Mouse (Mus musculus): ENCODE measurements around the gene Arfgap1. TPM values are rescaled to one million over a fixed set of nuclear protein-coding genes. Genes with fewer than 3 reads are reported as not detected.
A peak's percentile ranks its signal among the peaks of the same experiment; 100 is the strongest.

Gene Arfgap1
- total RNA-seq, 2 experiments from 2014 or later, result 27.3 to 30.2 TPM

DNA sequence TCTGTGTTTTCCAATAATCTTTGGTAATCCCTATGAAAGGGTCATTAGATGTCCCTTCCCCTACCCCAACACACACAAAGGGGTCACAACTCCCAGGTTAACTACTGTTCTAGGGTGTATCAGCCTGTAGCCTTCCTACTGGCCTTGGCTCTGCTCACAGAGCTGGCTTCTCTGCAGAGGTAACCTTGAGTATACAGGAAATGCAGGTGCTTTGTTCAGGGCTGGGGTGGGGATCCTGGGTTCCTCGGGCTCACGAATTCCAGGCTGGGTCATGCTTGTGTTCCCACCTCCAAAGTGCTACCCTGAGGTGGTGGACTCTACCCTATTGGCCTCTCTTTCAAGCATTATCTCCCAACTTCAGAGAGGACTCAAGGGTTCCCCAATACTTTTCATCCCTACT, 18.6 kb downstream of the Arfgap1 start:
- DNase-seq, result no peak

DNA sequence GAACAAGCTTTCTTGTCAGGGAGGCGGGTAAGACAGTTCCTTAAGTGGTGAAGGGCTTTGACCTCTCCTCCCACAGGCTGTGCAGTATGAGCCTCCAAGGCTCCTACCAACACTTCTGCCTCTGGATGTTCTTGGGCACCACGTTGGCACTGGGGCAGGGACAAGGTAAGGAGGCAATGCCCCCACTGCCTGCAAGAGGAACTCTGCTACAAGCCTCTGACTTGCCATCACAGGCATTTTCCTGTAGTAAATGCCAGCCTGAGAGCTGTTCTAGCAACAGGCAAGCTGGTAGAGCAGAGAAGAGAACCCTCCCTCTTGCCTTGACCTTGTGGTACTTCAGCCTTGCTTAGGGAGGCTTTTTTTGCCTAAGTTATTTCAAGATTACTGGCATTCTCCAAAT, 19.4 kb downstream of the Arfgap1 start, which contains the start of gene Col20a1:
Gene Col20a1, plus strand, starts transcription at position 87 of the 400 bp plus-strand sequence.
- DNase-seq, result no peak

DNA sequence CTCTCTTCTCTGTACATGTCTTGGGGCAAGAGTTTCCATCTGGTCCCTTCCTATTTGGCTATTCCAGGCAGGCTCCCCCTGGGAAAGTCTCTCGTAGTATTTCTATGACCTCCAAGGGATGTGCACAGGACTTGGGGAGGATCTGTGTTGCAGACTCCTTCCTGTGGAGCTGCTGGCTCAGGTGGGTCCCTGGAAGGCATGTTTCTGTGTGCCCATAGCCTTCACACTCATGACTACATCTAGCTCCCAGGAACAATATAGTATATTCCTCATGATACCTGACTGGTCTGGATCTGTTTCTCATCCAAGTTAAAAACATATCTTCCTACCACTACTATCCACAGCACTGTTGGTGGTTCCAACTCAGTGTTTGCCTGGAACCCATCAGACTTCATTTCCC, 20.0 kb downstream of the Arfgap1 start:
- no peak for DNase-seq

DNA sequence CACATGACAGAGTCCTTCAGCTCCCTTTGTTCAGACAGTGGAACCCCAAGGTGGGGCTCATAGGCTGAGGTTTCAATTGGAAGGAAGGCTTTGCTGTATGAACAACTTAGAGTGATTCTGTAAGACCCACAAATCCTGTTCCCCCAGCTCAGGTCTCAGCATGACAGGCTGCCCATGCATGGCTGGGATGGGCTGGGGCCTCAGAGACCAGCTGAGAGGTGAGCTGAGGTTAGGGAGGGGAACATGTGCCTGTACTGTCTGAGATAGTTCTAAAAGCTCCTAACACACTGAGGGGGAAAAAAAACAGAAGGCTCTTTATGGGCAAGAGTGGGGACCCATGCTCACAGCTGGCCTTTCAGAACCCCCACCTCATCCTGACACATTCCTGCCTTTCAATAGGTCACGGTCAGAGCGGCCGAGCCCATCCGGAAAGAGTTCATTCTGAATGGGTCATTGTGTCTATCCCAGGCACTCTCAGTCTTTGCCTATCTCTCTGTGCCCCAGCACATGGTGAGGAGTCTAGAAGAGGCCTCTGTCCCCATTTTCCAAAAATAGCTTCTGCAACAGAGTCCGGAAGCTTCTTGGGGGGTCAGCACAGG, 20.5 kb downstream of the Arfgap1 start:
- no peak for DNase-seq

DNA sequence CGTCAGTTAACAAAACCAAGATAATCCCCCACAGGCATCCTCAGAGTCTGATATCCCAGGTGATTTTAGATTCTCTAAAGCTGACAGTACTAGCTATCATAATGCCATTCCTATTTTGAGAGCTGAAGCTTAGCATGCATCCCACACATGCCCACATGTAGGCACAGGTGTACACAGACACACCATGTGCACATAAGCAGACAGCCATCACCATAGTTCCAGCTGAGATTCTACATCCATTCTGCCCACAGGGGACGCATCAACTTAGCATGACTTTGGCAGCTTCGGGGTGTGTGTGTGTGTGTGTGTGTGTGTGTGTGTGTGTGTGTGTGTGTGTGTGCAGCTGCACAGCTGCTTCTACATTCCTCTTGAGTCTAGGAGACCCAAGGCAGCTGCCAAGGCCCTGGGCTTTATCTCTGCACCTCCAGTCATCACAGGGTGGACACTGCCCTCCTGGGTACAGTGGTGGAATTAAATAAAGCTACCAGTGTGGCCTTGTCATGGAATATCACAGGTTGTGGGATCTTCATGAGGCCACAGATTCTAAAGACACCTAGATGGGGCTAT, 21.4 kb downstream of the Arfgap1 start:
- DNase-seq, result no peak

DNA sequence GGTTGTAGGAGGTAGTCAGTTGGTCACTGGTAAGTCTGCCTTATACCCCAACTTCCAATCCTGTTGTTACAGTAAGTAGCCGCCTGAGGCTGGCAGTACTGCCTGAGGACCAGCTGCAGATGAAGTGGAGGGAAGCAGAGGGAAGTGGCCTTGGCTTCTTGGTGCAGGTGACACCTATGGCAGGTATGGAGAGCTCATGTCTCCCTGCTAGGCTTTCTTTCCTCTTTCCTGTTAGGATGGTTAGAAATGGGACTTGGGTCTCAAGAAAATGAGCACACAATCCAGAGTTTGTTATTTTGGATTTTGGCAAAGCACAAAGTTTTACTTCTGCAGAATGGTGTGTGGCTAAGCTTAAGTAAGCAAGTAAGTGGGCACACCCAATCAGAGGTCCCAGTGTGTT, 21.9 kb downstream of the Arfgap1 start:
- DNase-seq, result no peak

DNA sequence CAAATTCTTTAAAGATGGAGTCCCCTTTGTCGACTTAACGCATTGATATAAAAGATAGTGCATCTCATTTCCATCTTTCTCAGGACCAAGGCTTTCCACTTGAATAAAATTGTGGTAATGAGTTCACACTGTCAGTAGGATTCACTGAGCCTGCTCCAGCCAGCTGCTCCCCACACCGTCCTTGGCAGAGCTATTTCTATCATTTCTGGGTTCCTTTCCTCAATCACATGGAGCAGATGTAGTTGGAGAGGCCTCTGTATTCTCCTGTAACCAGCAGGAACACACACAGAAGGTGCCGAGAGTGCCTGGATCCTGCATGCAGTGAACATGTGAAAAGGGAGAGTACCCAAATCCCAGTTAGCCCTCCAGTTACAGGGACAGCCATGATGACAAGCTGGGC, 23.3 kb downstream of the Arfgap1 start:
- no peak for DNase-seq

DNA sequence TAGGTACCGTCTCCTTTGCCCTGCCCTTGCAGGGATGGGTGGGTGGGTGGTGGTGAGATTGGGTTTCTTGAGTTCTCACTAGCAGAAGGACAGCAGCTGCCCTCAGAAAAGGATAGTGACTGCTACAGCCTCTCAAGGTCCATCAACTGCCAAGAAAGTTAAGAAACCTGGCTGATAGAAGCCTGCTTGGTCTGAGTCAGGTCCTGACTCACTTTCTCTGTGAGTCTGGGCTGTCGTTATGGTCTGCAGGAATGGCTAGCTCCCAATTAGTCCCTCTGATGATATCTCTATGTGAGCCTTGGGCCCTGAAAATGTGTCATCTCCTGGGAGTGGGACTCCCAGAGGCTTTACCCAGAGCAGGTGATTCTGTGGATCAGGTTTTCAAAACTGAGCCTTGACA, 27.3 kb downstream of the Arfgap1 start:
- DNase-seq, result no peak

DNA sequence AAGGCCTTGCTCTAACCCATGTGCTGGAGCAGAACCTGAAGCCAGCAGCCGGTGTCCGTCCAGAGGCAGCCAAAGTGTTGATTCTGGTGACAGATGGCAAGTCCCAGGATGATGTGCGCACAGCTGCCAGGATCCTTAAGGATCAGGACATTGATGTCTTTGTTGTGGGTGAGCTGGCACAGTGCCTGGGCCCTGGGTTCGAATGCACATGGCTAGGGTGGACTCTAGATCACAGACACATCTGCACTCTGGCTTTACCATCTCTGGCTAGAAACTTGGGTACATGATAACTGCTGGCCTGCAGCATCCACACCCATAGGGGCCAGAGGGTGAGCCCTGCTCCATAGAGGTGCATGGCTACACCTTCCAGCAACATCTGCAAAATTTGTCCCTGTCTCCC, 28.4 kb downstream of the Arfgap1 start:
- no peak for DNase-seq

DNA sequence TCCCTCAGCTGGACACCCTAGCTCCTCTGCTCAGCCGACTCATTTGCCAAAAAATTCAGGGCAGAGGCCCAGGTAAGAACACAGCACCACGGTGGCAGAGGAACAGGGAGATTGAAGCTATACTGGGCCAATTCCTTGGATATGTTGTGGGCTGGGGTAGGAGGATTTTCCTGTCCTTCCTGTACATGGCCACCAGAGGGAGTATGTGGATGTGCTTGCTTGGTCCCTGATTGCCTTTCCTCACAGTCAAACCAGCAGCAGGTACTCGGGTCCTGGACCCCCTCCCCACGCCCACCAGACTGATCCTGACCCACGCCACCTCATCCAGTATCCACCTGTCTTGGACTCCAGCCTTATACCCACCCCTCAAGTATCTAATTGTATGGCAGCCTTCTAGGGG, 29.4 kb downstream of the Arfgap1 start:
- peak; percentile 20 to 49 for DNase-seq

DNA sequence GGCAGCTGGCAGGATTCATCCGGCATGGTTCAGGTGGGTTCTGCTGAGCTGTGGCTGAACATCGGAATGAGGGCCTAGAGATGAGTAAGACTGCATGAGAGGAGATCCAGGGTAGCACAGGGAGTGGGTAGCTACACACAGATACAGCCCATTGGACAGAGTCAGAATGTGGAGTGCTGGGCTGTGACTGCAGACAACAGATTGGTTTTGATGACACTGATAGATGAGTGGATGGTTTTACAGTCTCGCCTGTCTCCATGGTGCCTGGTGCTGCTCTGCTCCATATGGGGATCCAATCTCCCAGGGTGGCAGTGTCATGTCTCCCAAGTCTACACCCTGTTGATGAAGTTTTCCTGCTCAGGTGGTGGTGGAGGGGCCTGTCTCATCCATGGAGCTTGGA, 29.9 kb downstream of the Arfgap1 start:
- DNase-seq, result no peak

DNA sequence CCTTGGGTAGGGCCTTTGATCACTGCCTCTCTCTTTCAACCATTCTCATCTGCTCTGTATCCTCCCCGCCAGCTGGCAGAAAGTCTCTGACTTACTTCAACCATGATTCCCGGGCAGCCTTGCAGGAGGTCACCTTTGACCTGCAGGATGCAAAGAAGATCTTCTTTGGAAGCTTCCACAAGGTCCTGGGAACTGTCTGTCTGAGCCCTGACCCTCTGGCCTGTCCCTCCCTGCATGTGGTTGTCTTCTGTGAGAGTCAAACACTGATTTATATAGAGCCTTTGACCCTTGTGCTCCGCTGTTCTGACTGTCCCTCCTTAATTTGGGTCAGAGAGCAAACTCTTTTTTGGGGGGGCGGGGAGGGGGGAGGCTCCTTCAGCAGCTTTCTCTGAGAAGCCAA, 40.0 kb downstream of the Arfgap1 start:
- DNase-seq, result no peak

DNA sequence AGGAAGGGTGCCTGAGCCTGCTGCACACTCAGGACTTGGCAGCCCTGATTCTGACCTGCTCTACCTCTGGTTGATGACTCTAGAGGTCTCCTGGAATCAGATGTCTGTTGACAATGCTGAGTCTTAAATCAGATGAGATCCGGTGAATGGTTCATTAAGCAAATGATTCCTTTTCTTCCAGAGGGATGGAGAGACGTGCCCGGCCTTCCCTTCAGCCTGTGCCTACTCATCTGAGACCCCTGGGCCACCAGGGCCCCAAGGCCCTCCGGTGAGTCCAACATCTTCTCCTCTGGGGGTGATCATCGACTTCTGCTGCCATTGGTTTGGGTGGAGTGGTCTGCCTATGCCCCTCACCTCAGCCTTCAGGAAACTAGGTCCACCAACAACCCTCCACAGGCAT, 41.3 kb downstream of the Arfgap1 start:
- DNase-seq, result no peak

DNA sequence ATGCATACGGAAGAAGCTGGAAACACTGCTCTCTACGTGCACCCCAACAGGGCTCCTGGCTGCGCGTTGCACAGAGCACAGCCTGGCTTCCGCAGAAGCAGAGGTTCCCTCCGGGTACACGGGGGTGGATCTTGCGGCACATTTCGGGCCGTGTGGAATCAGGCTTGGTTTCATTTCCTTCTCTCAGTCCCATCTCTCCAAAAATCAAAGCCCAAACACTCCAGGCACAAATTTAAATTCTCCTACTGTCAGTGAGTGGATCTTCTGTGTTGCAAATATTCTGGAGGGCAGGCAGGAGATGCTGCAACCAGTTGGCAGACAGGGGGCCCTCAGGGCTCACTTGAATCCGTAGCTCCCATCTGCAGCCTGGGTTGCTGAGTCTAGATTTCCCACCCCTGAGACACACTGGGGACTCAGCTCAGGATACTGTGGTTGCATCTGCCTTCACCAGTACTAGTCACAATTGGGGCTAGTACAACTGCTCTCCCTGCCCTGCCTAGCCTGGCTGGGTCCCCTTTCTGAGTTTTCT, 64.4 kb downstream of the Arfgap1 start:
- DNase-seq, result no peak

Other genes with a start within 250 kb of the Arfgap1 start
- gene Slc17a9, start 242.0 kb upstream of the Arfgap1 start, total RNA-seq (2021), result under 1 TPM; 0.10 to 0.54 TPM
- gene Bhlhe23, start 190.3 kb upstream of the Arfgap1 start, total RNA-seq (2021), result not detected
- 10 to 100 TPM; 33.2 to 33.3 TPM for gene Ythdf1, start 46.3 kb upstream of the Arfgap1 start, total RNA-seq (2021)
- not detected for gene Birc7, start 38.2 kb upstream of the Arfgap1 start, total RNA-seq (2021)
- 1 to 10 TPM; 5.4 to 9.0 TPM for gene Nkain4, start 12.5 kb upstream of the Arfgap1 start, total RNA-seq (2021)
- under 1 TPM; 0.37 to 0.46 TPM for gene Col20a1, start 19.3 kb downstream of the Arfgap1 start, total RNA-seq (2021)
- gene Chrna4, start 76.3 kb downstream of the Arfgap1 start, total RNA-seq (2021), result not detected
- gene Kcnq2, start 168.1 kb downstream of the Arfgap1 start, total RNA-seq (2021), result under 1 TPM in 1 of 2 experiments, not detected in 1; 0.03 TPM
- gene Eef1a2, start 189.8 kb downstream of the Arfgap1 start, total RNA-seq (2021), result 1,000 to 10,000 TPM; 1,477 to 1,557 TPM
- gene Ppdpf, start 220.0 kb downstream of the Arfgap1 start, total RNA-seq (2021), result 10 to 100 TPM; 47.6 to 56.8 TPM
- under 1 TPM in 1 of 2 experiments, not detected in 1; 0.08 TPM for gene Ptk6, start 235.6 kb downstream of the Arfgap1 start, total RNA-seq (2021)
- gene Srms, start 246.0 kb downstream of the Arfgap1 start, total RNA-seq (2021), result under 1 TPM; 0.35 to 0.44 TPM